Mouse (Mus musculus) E14TG2a.4 (cell line): ENCODE measurements around the gene Lpar6.

Source experiments
- CTCF ChIP-seq: conservative IDR thresholded peaks from 2 replicates; pipeline ENCODE4 v1.5.1; 2014; ENCODE audit warnings: low read length
- NANOG ChIP-seq: IDR thresholded peaks from 2 replicates; pipeline ENCODE4 v1.6.1; 2014; ENCODE audit warnings: borderline replicate concordance, low read length, mixed read lengths
- POU5F1 ChIP-seq: IDR thresholded peaks from 2 replicates; pipeline ENCODE4 v1.6.1; 2014; ENCODE audit warnings: low read length, borderline replicate concordance

GRCm38 (mm10) chr14:73211477-73211876 lies 26.2 kb upstream of the Lpar6 start:
- TF ChIP-seq CTCF, result no peak
- no peak for TF ChIP-seq NANOG
- TF ChIP-seq POU5F1, result no peak
